Mouse (Mus musculus): ENCODE measurements at regions not wholly inside any gene's neighbourhood (a gene's known extent, or its start where the extent isn't known, plus 50 kb on each side); places are given as distances from the start of the nearest gene placed in this dataset.

GRCm38 (mm10) chrX:4899187-4899586 is 52.7 kb upstream of the Btbd35f27 start:
- peak; percentile 57 for DNase-seq (ENCODE audit: low read depth)

Measured in induced T-regulatory cell, adult 2 months (primary cell).